Mouse (Mus musculus): ENCODE data around the gene 4933428G20Rik. TPM values are rescaled to one million over a fixed set of nuclear protein-coding genes. Genes with fewer than 3 reads are reported as not detected.

Gene 4933428G20Rik
- polyA plus RNA-seq, 1 experiment from 2014 or later = 1.4 TPM

DNA sequence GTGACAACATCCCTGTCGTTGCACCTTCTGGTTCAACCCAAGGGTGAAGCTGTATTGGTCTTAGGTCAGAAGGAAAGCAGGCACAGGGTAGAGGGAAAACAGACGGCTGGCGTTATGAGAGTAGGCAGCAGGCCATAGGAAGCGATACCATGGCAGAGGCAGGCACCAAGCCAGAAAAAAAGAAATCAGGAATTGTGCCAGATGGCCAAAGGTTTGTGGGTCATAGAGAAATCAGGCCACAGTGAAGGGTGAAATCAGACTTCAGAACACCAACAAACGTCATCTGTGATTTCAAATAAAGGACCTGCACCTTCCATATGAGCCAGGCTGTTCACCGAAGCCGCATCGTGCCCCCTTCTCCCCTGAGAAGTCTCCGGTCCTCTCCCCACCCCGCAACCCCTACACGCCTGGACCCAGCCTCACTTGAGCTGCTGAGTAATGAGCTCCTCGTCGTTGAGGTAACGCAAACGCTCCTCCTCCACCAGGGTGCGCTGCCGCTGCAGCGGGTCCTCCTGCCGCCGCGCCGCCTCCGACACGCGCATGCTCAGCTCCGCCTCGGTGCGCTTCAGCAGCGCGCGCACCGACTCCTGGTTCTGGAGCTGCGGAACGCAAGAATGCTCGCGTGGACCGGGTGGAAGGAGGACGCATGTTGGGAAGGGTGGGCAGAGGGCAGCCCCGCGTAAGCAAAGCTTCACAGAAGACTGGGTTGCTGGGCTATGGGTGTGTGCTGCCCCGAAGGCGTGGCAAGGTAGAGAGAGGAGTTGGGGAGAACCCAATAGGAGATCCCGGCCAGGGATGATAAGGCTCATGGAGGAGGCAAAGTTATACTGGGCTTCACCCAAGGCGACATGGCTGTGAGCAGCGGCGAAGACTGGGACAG, 31.5 kb upstream of the 4933428G20Rik start:
- ATAC-seq (ENCODE audit: insufficient number of reproducible peaks, insufficient read depth, low FRiP score, low TSS enrichment) = peak; percentile 43; the same call in 1 of the 2 replicates
- peak overlapping the region; percentile 54 for H3K9ac ChIP-seq
- H3K27me3 ChIP-seq = peaks cover 62% of the 10 kb centered on the region
- peak overlapping the region; percentile 47 for H3K4me3 ChIP-seq
- H3K9me3 ChIP-seq = no peaks in the 10 kb centered on the region
- no peaks in the 10 kb centered on the region for H3K36me3 ChIP-seq
- peaks cover 25% of the 10 kb centered on the region for H3K4me1 ChIP-seq
- WGBS = 7% methylated on average over 46 of the region's 46 CpGs
- peak overlapping the region; percentile 82 for H3K4me2 ChIP-seq (replicated peaks)
- no peak overlapping the region for H3K27ac ChIP-seq

DNA sequence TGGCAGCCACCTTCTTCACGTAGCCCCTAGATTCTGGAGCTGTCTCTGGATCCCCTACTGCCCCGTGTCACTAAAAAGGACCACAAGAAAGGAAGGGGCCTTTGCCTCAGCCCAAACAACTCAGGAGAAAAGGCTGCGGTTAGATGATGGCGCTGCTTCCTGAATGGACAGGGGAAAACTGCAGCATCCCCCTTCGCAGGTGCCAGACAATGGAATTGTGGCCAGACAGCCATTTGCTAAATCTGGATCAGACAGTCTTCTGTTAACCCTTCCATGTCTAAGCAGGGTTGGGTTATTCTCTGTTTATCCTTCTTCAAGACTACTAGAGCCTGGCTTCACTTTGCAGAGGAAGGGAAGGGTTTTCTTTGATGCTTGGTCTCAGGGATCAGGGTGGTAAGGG, 30.8 kb upstream of the 4933428G20Rik start:
- 72% methylated on average over 5 of the region's 5 CpGs for WGBS
- H3K4me2 ChIP-seq (replicated peaks) = no peak overlapping the region
- H3K9ac ChIP-seq = no peak overlapping the region
- H3K27ac ChIP-seq = no peak overlapping the region
- no peak overlapping the region for H3K4me3 ChIP-seq
- H3K9me3 ChIP-seq = no peaks in the 10 kb centered on the region
- H3K27me3 ChIP-seq = peaks cover 55% of the 10 kb centered on the region
- H3K36me3 ChIP-seq = no peaks in the 10 kb centered on the region
- peaks cover 19% of the 10 kb centered on the region for H3K4me1 ChIP-seq
- ATAC-seq (ENCODE audit: insufficient number of reproducible peaks, insufficient read depth, low FRiP score, low TSS enrichment) = no peak

DNA sequence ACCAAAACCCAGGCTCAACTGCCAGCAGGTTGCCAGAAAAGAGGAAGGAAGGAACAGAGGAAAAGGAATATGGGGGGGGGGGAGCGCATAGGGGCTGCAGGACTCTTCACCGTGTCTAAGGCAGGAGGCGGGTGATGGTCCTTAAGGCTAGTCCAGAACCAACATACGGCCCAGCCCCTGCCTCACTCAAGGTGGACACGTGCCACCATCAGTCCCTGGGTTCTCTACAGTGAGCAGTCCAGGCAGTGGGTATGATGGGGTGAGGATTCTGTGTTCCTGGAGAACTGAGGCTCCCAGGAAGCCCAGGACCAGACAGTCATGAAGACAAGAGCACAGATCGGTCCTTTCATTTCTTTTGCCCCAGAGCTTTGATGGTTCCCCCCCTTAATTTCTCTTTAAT, 29.9 kb upstream of the 4933428G20Rik start:
- Histone ChIP-seq H3K4me3 (no peak overlapping the region), H3K27ac (no peak overlapping the region), H3K4me1 (peaks cover 17% of the 10 kb centered on the region), H3K4me2 (replicated peaks) (no peak overlapping the region), H3K36me3 (no peaks in the 10 kb centered on the region), H3K9ac (no peak overlapping the region), H3K27me3 (peaks cover 46% of the 10 kb centered on the region), H3K9me3 (no peaks in the 10 kb centered on the region)
- ATAC-seq (ENCODE audit: insufficient number of reproducible peaks, insufficient read depth, low FRiP score, low TSS enrichment) = no peak
- WGBS = 78% methylated on average over 6 of the region's 6 CpGs

DNA sequence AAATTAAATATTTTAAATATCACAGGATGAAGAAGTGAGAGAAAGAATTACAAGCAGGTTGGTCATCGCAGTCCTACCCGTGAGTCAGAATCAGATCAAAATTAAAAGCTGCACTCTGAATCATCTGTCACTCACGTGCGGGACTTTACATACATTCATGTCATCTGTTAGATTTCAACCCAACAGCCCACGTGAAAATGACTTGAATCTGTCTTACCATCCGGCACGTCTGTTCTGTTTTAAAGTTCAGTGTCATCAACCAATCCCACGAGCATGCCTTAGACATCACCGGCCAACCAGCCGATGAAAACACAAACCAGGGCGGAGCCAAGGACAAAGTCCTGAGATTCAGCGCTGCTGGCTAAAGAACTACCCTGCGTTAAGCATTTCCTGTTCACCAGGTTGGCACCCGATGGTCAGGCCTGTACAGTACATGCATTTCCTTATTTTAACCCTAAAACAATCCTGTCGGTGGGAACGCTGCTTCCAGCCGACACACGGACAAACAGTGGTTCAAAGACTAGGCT, 28.2 kb upstream of the 4933428G20Rik start:
- H3K27ac ChIP-seq = no peak overlapping the region
- H3K9me3 ChIP-seq = no peaks in the 10 kb centered on the region
- peaks cover 22% of the 10 kb centered on the region for H3K4me1 ChIP-seq
- no peak for ATAC-seq (ENCODE audit: insufficient number of reproducible peaks, insufficient read depth, low FRiP score, low TSS enrichment)
- no peak overlapping the region for H3K9ac ChIP-seq
- no peaks in the 10 kb centered on the region for H3K36me3 ChIP-seq
- H3K27me3 ChIP-seq = peaks cover 29% of the 10 kb centered on the region
- H3K4me2 ChIP-seq (replicated peaks) = no peak overlapping the region
- no peak overlapping the region for H3K4me3 ChIP-seq
- 66% methylated on average over 18 of the region's 18 CpGs for WGBS

DNA sequence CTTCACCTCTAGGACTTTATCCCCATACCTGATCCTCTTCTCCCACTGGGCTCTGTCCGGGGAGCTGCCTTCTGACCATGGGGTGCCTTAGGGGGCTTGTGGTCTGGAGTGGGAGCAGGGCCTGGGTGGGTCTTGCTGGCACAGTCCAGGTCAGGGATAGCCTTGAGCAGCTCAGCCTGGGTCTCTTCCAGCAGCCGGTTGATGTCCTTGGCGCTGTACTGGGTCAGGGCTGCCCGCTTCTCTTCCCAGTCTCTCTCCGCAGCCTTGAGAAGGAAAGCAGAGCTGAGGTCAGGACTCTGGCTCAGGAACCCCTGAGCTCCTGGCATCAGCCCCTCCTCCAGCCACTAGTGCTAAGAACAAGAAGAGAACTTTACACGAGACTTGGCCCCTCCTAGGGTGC, 25.2 kb upstream of the 4933428G20Rik start:
- ATAC-seq (ENCODE audit: insufficient number of reproducible peaks, insufficient read depth, low FRiP score, low TSS enrichment) = no peak
- Histone ChIP-seq H3K27me3 (0 out of 2 replicates have a peak, but pooled peaks cover 5% of the 10 kb centered on the region), H3K36me3 (no peaks in the 10 kb centered on the region), H3K27ac (no peak overlapping the region), H3K9me3 (no peaks in the 10 kb centered on the region), H3K4me3 (no peak overlapping the region), H3K9ac (no peak overlapping the region), H3K4me2 (replicated peaks) (no peak overlapping the region), H3K4me1 (peaks cover 17% of the 10 kb centered on the region)
- 83% methylated on average over 6 of the region's 6 CpGs for WGBS

DNA sequence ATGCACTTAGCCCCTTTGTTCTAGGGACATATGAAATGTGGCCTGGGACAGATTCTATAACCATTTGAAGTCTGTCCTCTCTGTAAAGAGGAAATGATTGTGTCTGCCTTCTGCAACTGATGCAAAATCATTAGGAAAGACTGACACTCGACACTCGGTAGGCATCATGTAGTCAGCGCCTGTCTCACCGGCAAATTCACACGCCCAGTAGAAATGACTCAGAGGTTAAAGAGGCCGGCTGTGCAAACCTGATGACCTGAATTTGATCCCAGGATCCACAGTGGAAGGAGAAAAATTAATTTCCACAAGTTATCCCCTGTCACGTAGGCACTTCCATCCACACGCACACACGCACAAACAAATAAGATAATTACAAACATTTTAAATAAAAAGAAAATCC, 24.2 kb upstream of the 4933428G20Rik start:
- no peaks in the 10 kb centered on the region for H3K36me3 ChIP-seq
- no peak for ATAC-seq (ENCODE audit: insufficient number of reproducible peaks, insufficient read depth, low FRiP score, low TSS enrichment)
- no peaks in the 10 kb centered on the region for H3K27me3 ChIP-seq
- no peak overlapping the region for H3K4me2 ChIP-seq (replicated peaks)
- peaks cover 17% of the 10 kb centered on the region for H3K4me1 ChIP-seq
- no peak overlapping the region for H3K4me3 ChIP-seq
- no peak overlapping the region for H3K9ac ChIP-seq
- WGBS = 34% methylated on average over 9 of the region's 9 CpGs
- H3K27ac ChIP-seq = no peak overlapping the region
- no peaks in the 10 kb centered on the region for H3K9me3 ChIP-seq

DNA sequence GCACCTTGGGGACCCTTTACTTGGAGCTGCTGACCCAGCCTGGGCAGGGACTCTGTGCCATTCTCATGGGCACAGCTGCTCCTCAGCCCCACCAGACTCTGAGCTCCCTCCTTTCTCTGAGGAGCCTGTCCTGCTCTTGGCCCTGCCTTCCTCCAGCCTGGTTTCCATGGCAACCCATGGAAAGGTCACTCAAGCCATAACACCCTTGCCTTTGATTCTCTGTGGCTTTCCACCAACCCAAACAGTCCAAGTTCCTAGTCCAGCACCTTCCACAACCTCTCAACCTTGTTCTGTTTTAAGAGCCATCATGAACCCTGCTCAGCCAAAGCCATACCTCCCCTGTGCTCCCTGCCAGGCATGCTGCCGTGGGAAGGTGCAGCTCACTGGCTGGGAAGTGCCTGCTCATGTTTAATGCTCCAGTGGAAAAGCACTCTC, 23.7 kb upstream of the 4933428G20Rik start:
- H3K9ac ChIP-seq = no peak overlapping the region
- no peaks in the 10 kb centered on the region for H3K9me3 ChIP-seq
- H3K4me3 ChIP-seq = no peak overlapping the region
- H3K27me3 ChIP-seq = no peaks in the 10 kb centered on the region
- no peak overlapping the region for H3K27ac ChIP-seq
- WGBS = 0% methylated on average over 1 of the region's 1 CpGs
- H3K36me3 ChIP-seq = no peaks in the 10 kb centered on the region
- no peak overlapping the region for H3K4me2 ChIP-seq (replicated peaks)
- ATAC-seq (ENCODE audit: insufficient number of reproducible peaks, insufficient read depth, low FRiP score, low TSS enrichment) = no peak; the same call in 1 of the 2 replicates
- peaks cover 17% of the 10 kb centered on the region for H3K4me1 ChIP-seq

DNA sequence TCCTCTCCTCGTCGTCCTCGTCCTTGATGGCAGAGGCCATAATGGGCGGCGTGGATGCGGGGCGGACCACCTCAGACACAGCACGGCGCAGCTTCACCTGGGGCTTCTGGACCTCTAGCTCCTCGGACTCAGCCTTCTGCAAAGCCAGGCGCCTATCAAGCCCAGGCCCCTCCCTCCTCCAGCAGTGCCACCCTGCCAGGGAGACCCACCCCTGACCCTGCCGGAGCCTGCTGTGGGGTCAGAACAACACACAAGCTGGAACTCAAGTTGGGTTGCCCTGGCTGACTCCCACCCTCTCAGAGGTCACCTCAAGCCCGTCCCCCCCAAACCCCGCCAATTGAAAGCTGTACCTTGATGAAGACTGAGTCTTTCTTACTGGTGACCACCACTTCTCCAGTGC, 23.0 kb upstream of the 4933428G20Rik start:
- H3K4me3 ChIP-seq = no peak overlapping the region
- H3K9ac ChIP-seq = no peak overlapping the region
- no peak overlapping the region for H3K4me2 ChIP-seq (replicated peaks)
- no peak for ATAC-seq (ENCODE audit: insufficient number of reproducible peaks, insufficient read depth, low FRiP score, low TSS enrichment)
- 84% methylated on average over 14 of the region's 14 CpGs for WGBS
- H3K4me1 ChIP-seq = peaks cover 17% of the 10 kb centered on the region
- no peaks in the 10 kb centered on the region for H3K36me3 ChIP-seq
- H3K27ac ChIP-seq = no peak overlapping the region
- no peaks in the 10 kb centered on the region for H3K9me3 ChIP-seq
- H3K27me3 ChIP-seq = no peaks in the 10 kb centered on the region

DNA sequence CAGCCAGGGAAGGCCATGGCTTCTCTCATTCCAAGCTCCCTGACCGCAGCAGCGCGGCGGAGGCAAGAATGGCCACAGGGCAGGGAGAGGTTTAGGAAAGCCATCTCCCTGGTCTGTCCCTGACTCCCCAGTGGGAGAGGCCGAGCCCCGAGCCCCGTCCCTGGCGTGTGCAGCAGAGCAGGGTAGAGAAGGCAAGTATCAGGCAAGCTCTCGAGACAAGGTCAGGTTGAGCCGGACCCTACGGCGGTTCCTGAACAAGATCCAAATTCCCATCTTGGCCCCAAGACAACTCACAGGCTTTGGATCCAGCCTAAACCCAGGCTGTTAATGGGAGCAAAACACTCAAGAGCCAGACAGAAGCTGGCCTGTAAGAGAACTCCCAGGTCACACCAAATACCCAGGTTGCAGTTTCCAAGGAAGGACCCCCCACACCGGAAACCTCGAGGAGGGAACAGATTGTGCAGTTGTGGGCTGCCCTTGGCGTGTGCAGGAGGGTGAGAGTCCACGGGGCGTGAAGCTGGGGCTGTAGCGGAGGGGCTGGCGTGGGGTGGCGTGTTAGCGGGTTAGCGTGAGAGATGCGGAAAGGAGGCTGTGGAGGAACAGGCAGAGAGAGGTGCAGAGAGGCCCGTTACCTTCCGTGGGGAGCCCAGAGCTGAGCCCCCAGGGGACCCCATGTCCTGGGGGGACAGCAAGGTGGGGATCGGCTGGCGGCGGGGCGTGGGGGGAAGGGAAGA, 21.8 kb upstream of the 4933428G20Rik start:
- no peaks in the 10 kb centered on the region for H3K36me3 ChIP-seq
- peaks cover 17% of the 10 kb centered on the region for H3K4me1 ChIP-seq
- no peaks in the 10 kb centered on the region for H3K9me3 ChIP-seq
- H3K4me2 ChIP-seq (replicated peaks) = no peak overlapping the region
- ATAC-seq (ENCODE audit: insufficient number of reproducible peaks, insufficient read depth, low FRiP score, low TSS enrichment) = no peak
- H3K27ac ChIP-seq = no peak overlapping the region
- H3K4me3 ChIP-seq = no peak overlapping the region
- 79% methylated on average over 29 of the region's 29 CpGs for WGBS
- H3K9ac ChIP-seq = 0 out of 2 replicates have a peak overlapping the region, but pooled peaks have one; percentile 19
- no peaks in the 10 kb centered on the region for H3K27me3 ChIP-seq

DNA sequence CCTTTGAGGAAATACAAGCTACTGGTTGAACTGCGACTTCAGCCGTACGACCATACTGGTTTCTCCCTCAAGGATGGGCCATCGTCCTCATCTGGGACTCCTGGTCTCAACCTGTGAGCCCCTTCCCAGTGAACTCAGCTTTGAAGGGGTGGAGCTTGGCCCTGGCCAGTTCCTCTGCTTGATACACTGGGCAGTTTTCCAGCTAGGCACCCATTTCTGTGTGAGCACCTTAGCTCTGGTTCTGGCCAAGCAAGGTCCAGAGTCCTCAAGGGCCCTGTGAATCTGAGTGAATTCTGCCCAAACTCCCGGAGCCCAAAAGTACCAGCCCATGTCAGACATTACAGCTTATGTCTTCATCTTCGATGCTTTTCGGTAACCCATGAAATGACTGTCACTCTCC, 20.4 kb upstream of the 4933428G20Rik start:
- H3K36me3 ChIP-seq = no peaks in the 10 kb centered on the region
- no peak overlapping the region for H3K4me2 ChIP-seq (replicated peaks)
- H3K9me3 ChIP-seq = no peaks in the 10 kb centered on the region
- H3K4me3 ChIP-seq = no peak overlapping the region
- H3K4me1 ChIP-seq = peaks cover 17% of the 10 kb centered on the region
- no peaks in the 10 kb centered on the region for H3K27me3 ChIP-seq
- ATAC-seq (ENCODE audit: insufficient number of reproducible peaks, insufficient read depth, low FRiP score, low TSS enrichment) = no peak
- H3K27ac ChIP-seq = no peak overlapping the region
- no peak overlapping the region for H3K9ac ChIP-seq
- WGBS = 87% methylated on average over 7 of the region's 7 CpGs

DNA sequence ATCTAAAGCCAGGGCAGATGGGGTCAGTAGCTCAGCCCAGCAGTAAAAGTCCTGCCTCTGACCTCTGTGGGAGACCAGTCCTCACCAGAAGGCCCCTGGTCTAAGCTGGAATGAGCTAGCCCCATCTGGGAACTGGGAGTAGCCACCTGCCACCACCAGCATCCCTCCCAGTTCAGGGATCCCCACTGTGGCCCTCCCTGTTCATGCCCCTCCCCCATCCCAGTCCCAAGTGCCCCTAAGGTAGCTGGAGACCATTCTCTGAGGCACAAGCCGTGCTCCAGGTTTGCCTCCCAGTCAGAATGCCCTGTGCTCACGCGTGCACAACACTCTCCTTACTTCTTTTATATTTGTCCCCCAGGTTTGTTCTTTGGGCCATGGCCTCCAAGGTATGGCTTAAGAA, 12.9 kb upstream of the 4933428G20Rik start:
- 0 out of 2 replicates have a peak, but pooled peaks cover 11% of the 10 kb centered on the region for H3K4me1 ChIP-seq
- H3K4me2 ChIP-seq (replicated peaks) = no peak overlapping the region
- 76% methylated on average over 3 of the region's 3 CpGs for WGBS
- no peaks in the 10 kb centered on the region for H3K36me3 ChIP-seq
- H3K9me3 ChIP-seq = no peaks in the 10 kb centered on the region
- peaks cover 4% of the 10 kb centered on the region; the same call in 1 of the 2 replicates for H3K27me3 ChIP-seq
- ATAC-seq (ENCODE audit: insufficient number of reproducible peaks, insufficient read depth, low FRiP score, low TSS enrichment) = no peak
- H3K9ac ChIP-seq = no peak overlapping the region
- no peak overlapping the region for H3K4me3 ChIP-seq
- no peak overlapping the region for H3K27ac ChIP-seq
